Mouse (Mus musculus): ENCODE measurements around the gene Trim8. TPM values are rescaled to one million over a fixed set of nuclear protein-coding genes. Genes with fewer than 3 reads are reported as not detected.
A peak's percentile ranks its signal among the peaks of the same experiment; 100 is the strongest.

Trim8 gene
- total and polyA plus RNA-seq, 2 experiments from 2014 or later, result 29.7 to 115 TPM

GRCm38 (mm10) chr19:46456018-46456735 lies 45.3 kb upstream of the Trim8 start:
- Histone ChIP-seq H3K36me3 (ENCODE audit: insufficient read depth, low read length) (peaks cover 27% of the 10 kb centered on the region; the same call in 1 of the 2 replicates), H3K9me3 (ENCODE audit: low read length) (no peaks in the 10 kb centered on the region), H3K9ac (replicated peaks; ENCODE audit: low read length) (no peak overlapping the region; the same call in 1 of the 2 replicates), H3K27me3 (ENCODE audit: insufficient read depth, low read length) (no peaks in the 10 kb centered on the region), H3K4me3 (ENCODE audit: low read length) (no peak overlapping the region), H3K4me2 (ENCODE audit: low read depth, low read length) (no peak overlapping the region), H3K27ac (peak overlapping the region; percentile 48), H3K4me1 (ENCODE audit: insufficient read depth, low read length) (0 out of 2 replicates have a peak, but pooled peaks cover 18% of the 10 kb centered on the region)
- ATAC-seq (no peak), DNase-seq (ENCODE audit: low spot score) (no peak)
- 89% methylated on average over 5 of the region's 5 CpGs for WGBS
- no peak for TF ChIP-seq CTCF (IDR thresholded peaks at IDR 0.05; ENCODE audit: low read depth)

DNA sequence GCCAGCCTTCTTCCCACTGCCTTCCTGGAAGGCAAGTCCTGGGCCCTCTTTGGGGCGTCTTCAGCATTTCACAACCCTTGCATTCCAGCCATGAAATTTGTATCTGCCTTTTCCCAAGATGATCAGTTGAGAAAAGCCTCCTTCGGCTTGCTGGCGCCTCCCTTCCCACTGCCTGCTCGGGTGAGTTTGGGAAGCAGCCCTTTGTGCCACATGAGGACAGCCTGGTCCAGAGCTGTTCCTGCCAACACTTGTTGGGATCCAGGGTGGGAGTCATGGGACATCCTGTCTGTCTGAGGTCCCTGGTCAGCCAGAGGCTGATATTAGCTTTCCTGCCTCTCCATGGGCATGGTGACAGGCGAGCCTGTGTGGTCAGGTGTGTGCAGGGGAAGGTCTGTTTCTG lies 43.7 kb upstream of the Trim8 start:
- TF ChIP-seq CTCF (IDR thresholded peaks at IDR 0.05; ENCODE audit: low read depth), result no peak
- Histone ChIP-seq H3K4me3 (ENCODE audit: low read length) (no peak overlapping the region), H3K9me3 (ENCODE audit: low read length) (no peaks in the 10 kb centered on the region), H3K4me1 (ENCODE audit: insufficient read depth, low read length) (0 out of 2 replicates have a peak, but pooled peaks cover 9% of the 10 kb centered on the region), H3K27ac (no peak overlapping the region), H3K27me3 (ENCODE audit: insufficient read depth, low read length) (no peaks in the 10 kb centered on the region), H3K9ac (replicated peaks; ENCODE audit: low read length) (no peak overlapping the region), H3K36me3 (ENCODE audit: insufficient read depth, low read length) (peaks cover 28% of the 10 kb centered on the region; the same call in 1 of the 2 replicates), H3K4me2 (ENCODE audit: low read depth, low read length) (no peak overlapping the region)
- DNase-seq (ENCODE audit: low spot score), result no peak
- ATAC-seq, result no peak
- 80% methylated on average over 5 of the region's 5 CpGs for WGBS

GRCm38 (mm10) chr19:46459256-46459655 lies 42.2 kb upstream of the Trim8 start:
- Histone ChIP-seq H3K36me3 (ENCODE audit: insufficient read depth, low read length) (peaks cover 24% of the 10 kb centered on the region; the same call in 1 of the 2 replicates), H3K27ac (no peak overlapping the region)
- WGBS, result 85% methylated on average over 10 of the region's 10 CpGs

GRCm38 (mm10) chr19:46459889-46460288 lies 41.6 kb upstream of the Trim8 start:
- H3K36me3 ChIP-seq (ENCODE audit: insufficient read depth, low read length), result peaks cover 20% of the 10 kb centered on the region; the same call in 1 of the 2 replicates
- WGBS, result 58% methylated on average over 2 of the region's 2 CpGs
- no peak for DNase-seq (ENCODE audit: low spot score)
- no peaks in the 10 kb centered on the region for H3K9me3 ChIP-seq (ENCODE audit: low read length)
- no peak overlapping the region for H3K9ac ChIP-seq (replicated peaks; ENCODE audit: low read length)
- 0 out of 2 replicates have a peak, but pooled peaks cover 9% of the 10 kb centered on the region for H3K4me1 ChIP-seq (ENCODE audit: insufficient read depth, low read length)
- H3K4me3 ChIP-seq (ENCODE audit: low read length), result no peak overlapping the region
- no peaks in the 10 kb centered on the region for H3K27me3 ChIP-seq (ENCODE audit: insufficient read depth, low read length)
- ATAC-seq, result no peak
- H3K4me2 ChIP-seq (ENCODE audit: low read depth, low read length), result no peak overlapping the region
- no peak for TF ChIP-seq CTCF (IDR thresholded peaks at IDR 0.05; ENCODE audit: low read depth)
- no peak overlapping the region for H3K27ac ChIP-seq

More at GRCm38 (mm10) chr19:46459256-46459655, 42.2 kb upstream of the Trim8 start:
- DNase-seq (ENCODE audit: low spot score) (no peak), ATAC-seq (no peak)
- Histone ChIP-seq H3K4me2 (ENCODE audit: low read depth, low read length) (no peak overlapping the region), H3K27me3 (ENCODE audit: insufficient read depth, low read length) (no peaks in the 10 kb centered on the region), H3K4me3 (ENCODE audit: low read length) (no peak overlapping the region), H3K9ac (replicated peaks; ENCODE audit: low read length) (no peak overlapping the region), H3K4me1 (ENCODE audit: insufficient read depth, low read length) (0 out of 2 replicates have a peak, but pooled peaks cover 9% of the 10 kb centered on the region), H3K9me3 (ENCODE audit: low read length) (no peaks in the 10 kb centered on the region)
- no peak for TF ChIP-seq CTCF (IDR thresholded peaks at IDR 0.05; ENCODE audit: low read depth)

- Histone ChIP-seq H3K4me1 (ENCODE audit: insufficient read depth, low read length) (0 out of 2 replicates have a peak, but pooled peaks cover 4% of the 10 kb centered on the region), H3K27ac (no peak overlapping the region), H3K9me3 (ENCODE audit: low read length) (no peaks in the 10 kb centered on the region), H3K27me3 (ENCODE audit: insufficient read depth, low read length) (no peaks in the 10 kb centered on the region), H3K36me3 (ENCODE audit: insufficient read depth, low read length) (peaks cover 20% of the 10 kb centered on the region; the same call in 1 of the 2 replicates), H3K4me3 (ENCODE audit: low read length) (no peak overlapping the region), H3K4me2 (ENCODE audit: low read depth, low read length) (no peak overlapping the region), H3K9ac (replicated peaks; ENCODE audit: low read length) (no peak overlapping the region)
- WGBS, result 94% methylated on average over 3 of the region's 3 CpGs
- TF ChIP-seq CTCF (IDR thresholded peaks at IDR 0.05; ENCODE audit: low read depth), result no peak
- ATAC-seq (no peak), DNase-seq (ENCODE audit: low spot score) (no peak)
These were observed 38.9 kb upstream of the Trim8 start for GRCm38 (mm10) chr19:46462574-46462973.

GRCm38 (mm10) chr19:46463446-46463845 lies 38.1 kb upstream of the Trim8 start:
- ATAC-seq, result no peak
- Histone ChIP-seq H3K27me3 (ENCODE audit: insufficient read depth, low read length) (no peaks in the 10 kb centered on the region), H3K36me3 (ENCODE audit: insufficient read depth, low read length) (peaks cover 14% of the 10 kb centered on the region; the same call in 1 of the 2 replicates), H3K27ac (no peak overlapping the region), H3K4me1 (ENCODE audit: insufficient read depth, low read length) (no peaks in the 10 kb centered on the region), H3K9me3 (ENCODE audit: low read length) (no peaks in the 10 kb centered on the region), H3K4me3 (ENCODE audit: low read length) (no peak overlapping the region), H3K9ac (replicated peaks; ENCODE audit: low read length) (no peak overlapping the region), H3K4me2 (ENCODE audit: low read depth, low read length) (no peak overlapping the region)
- TF ChIP-seq CTCF (IDR thresholded peaks at IDR 0.05; ENCODE audit: low read depth), result peak; percentile 19; the same call in 1 of the 2 replicates
- no peak for DNase-seq (ENCODE audit: low spot score)
- WGBS, result 99% methylated on average over 4 of the region's 4 CpGs

DNA sequence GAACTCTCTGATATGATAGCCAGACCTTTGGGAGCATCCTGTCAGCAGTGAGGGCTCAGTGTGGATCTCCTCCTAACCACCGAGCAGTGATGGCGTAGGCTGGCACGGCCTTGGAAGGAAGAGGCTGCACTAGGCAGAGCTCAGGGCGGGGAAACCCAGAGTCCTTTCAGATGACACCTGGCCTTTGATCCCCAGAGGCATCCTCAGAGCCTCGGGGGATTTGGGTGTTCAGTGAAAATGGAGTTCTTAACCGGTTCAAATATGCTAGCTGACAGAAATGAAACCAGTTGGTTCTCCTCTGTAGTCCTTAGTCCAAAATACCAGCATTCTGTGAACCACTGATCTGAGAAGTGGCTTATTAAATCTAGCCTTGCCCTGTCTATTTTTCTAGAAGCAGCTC lies 35.3 kb upstream of the Trim8 start:
- Histone ChIP-seq H3K27me3 (ENCODE audit: insufficient read depth, low read length) (no peaks in the 10 kb centered on the region), H3K9me3 (ENCODE audit: low read length) (no peaks in the 10 kb centered on the region), H3K4me3 (ENCODE audit: low read length) (no peak overlapping the region), H3K4me2 (ENCODE audit: low read depth, low read length) (no peak overlapping the region), H3K27ac (no peak overlapping the region), H3K4me1 (ENCODE audit: insufficient read depth, low read length) (peaks cover 4% of the 10 kb centered on the region), H3K36me3 (ENCODE audit: insufficient read depth, low read length) (peaks cover 1% of the 10 kb centered on the region; the same call in 1 of the 2 replicates), H3K9ac (replicated peaks; ENCODE audit: low read length) (no peak overlapping the region)
- WGBS, result 71% methylated on average over 6 of the region's 6 CpGs
- no peak for TF ChIP-seq CTCF (IDR thresholded peaks at IDR 0.05; ENCODE audit: low read depth)
- DNase-seq (ENCODE audit: low spot score) (no peak), ATAC-seq (no peak)
